Mouse (Mus musculus): ENCODE measurements around the gene Smim13.

DNA sequence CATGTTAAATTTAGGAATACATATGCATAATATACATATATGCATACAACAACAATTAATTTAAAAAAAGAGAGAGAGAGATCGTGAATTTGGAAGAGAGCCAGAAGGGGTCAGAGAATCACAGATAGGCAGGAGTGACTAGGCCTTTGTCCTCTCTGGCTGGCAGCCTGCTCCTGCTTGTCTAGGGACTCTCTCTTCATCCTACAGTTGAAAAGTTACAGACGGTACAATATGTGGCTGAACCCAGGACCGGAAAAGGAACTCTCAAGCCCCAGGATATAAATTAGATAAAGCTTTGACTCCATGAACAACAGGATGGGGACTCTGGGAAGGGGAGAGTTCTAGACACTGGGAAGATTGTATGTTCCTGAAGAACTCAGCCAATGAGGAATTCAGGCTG is 36.6 kb downstream of the Smim13 start:
- no peak for TF ChIP-seq CTCF (IDR thresholded peaks at IDR 0.05; ENCODE audit: low read depth)
- no peak for TF ChIP-seq EP300 (optimal IDR thresholded peaks at IDR 0.05)

All from stomach, postnatal 0 days (tissue).